Mouse (Mus musculus) layer of hippocampus, postnatal 25 days (tissue): Measurements from ENCODE around the gene A430078G23Rik. TPM values are rescaled to one million over a fixed set of nuclear protein-coding genes. Genes with fewer than 3 reads are reported as not detected.
"Not testable (repeated sequence)": the region's sequence is repeated elsewhere in the genome, so short reads cannot be mapped to it uniquely, and the experiment has no call there.

Experiments
- DNase-seq, 2 experiments: peaks; one replicate each; pipeline ENCODE4 v3.0.0; 2022; ENCODE audit warnings: mixed read lengths in 2 of 2, low spot score in 1 of 2; ENCODE audit errors: extremely low spot score in 1 of 2
- total RNA-seq, 2 experiments: library from RNA; stranded (reverse); gene quantifications; 2 replicates each; pipeline ENCODE4 v1.2.3; 2021

A430078G23Rik gene
- total RNA-seq = not detected

DNA sequence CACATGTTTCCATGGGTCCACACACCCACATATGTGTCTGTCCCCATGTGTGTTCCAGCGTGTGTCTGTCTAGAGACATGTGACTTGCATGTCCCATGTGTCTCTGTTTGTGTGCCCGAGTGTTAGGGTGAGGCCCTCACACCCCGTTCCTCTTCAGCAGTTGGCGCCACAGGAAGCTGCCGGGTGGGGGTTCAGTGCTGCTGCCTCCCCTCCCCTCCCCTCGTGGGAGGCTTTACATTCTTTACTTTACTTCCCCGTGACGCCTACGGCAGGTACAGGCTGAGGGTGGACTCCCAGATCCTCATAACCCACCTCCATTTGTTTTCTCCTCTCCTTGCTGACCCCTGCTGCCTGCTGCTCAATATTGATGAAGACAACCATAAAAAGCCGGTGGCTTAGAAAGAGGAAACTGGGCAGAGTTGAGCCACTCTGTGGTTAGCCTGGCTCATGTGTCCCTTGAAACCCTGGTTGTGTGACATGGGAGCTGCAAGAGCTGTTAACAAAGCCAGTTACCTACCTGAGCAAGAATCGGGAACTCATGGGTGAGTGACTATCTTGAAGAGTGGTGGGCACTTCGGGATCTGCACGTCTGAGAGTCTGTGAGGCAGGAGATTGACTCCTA is at the start of gene A430078G23Rik:
TSS of gene A430078G23Rik (plus strand) at position 227 of the 622 bp plus-strand sequence.
- no peak for DNase-seq

DNA sequence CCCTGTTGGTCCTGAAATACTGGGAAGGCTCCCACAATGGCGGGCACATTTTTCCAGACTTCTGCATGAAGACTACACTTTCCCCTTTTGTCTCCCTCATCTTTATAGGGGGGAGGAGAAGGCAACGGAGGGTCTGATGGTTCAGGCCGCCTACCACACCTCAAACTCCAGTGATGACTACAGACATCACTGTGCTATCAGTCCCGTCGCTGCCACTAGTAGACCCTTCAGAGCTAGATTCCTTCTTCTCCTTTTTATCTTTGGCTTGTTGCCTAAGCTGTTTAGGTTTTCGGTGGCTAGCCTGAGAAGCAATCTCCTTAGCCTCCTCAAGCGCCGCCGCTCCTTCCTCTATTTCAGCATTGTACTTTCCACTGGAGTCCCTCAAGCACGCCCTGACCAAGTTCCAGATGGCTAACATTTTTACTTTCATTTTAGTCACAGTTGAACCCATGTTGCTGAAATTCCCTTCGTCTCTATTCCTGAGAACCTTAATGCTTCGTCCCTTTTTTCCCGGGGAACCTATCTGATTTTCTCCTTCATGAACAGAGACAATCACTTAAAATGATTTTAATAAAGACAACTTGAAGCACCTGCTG is 44.9 kb upstream of the A430078G23Rik start:
- not testable (repeated sequence) for DNase-seq

DNA sequence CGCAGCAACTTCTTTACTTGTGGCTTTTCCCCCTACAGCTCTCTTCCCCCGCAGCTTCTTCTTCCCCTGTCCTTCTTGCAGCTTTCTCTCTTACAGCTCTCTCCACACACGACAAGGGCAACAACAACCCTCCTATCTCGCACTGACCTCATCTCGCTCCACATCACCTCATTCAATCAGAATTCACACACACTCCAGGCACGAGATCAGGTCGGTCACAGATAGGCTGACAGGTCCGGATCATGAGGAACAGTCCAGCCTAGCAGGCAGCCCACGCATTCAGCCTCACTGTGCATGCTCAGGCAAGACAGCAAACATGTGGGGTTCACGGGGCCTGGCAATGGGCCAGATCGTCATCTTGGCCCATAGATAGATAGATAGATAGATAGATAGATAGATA is 43.6 kb upstream of the A430078G23Rik start:
- DNase-seq = no peak

DNA sequence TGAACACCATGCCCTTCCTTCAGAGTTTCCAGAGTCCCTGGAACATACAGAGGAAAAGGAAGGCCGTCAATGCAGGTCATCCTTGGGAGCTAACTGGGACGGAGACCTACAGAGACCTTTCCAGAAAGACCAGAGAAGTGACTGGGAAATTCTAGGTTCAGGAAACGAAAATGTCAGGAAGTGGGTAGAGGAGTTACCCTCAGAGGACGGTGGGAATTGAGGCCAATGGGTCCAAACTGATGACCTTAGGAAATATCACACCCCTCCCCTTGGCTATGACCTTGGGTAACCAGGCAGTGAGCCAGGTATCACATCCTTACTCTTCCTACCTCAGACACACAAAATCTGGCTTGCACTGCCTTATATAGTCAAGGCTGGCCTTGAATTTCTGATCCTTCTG is 41.7 kb upstream of the A430078G23Rik start:
- DNase-seq = no peak

DNA sequence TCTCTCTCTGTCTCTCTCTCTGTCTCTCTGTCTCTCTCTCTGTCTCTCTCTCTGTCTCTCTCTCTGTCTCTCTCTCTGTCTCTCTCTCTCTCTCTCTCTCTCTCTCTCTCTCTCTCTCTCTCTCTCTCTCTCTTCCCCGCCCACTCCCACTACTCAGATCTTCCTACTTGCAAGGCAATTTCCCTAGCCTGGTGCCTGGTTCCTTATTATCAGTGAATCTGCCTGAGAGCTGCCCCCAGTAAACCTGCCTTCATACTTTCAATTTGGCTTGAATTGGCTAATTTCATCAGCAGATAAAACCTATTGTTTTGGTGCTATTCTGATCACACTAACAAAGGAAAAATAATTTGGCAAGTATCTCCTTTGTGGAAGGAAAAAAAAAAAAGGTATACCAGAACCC is 39.8 kb upstream of the A430078G23Rik start:
- DNase-seq = not testable (repeated sequence)

DNA sequence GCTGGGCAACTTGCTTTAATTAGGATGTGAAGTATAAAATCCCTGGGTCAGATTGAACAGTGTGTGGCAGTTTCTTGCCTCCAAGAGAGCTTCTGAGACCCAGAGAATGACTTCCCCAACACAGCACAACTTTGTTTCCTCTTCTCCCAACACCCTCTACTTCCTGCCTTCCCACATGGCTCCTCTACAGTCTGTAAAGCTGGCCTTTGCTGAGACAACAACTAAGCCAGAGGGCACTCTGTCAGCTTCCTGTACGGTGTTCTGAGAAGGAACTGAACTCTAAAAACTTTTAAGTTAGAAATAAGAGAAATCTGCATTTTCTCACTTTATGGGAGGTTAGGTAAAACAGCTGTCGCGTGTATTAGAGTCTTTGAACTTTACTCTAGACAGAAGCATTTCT is 39.4 kb upstream of the A430078G23Rik start:
- DNase-seq = no peak

DNA sequence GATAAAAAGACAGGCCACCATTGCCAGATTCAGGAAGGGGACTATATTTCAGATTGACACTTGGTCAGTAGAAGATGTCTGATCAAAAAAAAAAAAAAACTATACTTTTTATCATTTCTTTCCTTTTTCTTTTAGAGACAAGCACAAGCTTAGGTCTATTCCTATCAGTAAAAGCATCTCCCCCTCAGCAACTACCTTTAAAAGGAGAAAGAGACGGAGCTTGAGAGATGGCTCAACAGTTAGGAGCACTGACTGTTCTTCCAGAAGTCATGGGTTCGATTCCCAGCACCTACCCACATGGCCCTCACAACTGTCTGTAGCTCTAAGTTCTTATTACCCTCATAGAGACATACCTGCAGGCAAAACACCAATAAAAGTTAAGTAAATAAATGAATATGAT is 38.9 kb upstream of the A430078G23Rik start:
- DNase-seq = no peak

DNA sequence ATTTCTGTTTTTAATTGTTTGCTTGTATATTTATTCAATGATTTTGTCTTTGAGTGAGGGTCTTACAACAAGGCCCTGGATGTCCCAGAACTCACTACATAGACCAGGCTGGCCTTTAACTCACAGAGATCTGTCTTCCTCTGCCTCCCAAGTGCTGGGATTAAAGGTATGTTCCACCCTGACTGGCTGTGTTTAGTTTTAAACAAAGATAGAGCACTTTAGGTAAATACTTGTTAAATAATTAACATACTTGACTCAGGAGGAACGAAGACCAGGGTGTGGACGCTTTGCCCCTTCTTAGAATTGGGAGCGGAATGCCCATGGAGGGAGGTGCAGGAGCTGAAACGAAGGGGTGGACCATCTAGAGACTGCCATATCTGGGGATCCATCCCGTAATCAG is 36.6 kb upstream of the A430078G23Rik start:
- no peak for DNase-seq

DNA sequence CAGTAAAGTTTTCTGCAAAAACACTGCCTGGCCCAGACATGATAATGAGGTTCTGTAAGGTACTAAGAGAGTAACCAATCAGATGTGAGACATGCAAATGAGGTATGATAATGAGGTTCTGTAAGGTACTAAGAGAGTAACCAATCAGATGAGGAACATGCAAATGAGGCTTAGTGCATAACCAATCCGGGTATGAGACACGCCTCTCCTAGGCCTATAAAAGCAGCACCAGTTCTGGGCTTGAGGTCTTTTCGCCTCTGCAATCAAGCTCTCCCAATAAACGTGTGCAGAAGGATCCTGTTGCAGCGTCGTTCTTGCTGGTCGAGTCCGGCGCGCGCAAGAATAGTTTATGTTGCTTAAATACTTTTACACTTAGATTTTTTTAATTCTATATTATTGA is 33.9 kb upstream of the A430078G23Rik start:
- not testable (repeated sequence) for DNase-seq

DNA sequence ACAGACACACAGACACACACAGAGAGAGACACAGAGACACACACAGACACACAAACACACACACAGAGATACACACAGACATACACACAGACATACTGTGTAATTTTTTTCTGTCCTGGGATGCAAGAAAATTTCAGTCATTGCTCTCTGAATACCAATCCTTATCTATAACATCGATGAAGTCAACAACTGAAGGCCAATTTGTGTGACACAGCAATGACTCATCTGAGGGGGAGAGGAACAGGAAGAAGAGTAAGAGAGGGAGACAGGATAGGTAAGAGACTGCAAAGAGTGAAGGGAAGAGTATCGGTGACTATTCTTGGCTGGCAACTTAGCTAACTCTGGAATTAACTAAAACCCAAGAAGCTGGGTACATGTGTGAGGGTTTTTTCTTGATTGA is 29.0 kb upstream of the A430078G23Rik start:
- no peak for DNase-seq

DNA sequence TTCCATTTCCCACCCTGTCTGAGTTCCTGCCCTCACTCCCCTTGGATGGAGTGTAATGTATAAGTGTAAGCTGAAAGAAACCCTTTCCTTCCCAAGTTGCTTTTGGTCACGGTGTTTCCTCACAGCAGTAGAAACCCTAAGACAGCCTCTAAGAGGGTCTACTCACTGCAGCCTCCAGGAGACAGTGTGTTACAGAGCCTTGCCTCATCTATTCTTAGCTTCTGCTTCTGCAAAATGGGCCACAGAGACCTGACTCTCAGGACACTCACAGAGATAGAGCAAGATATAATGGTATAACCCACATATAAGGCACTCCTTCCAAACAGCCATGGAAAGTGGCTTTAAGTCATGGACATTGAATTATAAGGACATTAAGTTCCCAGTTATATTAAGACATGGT is 26.2 kb upstream of the A430078G23Rik start:
- DNase-seq = no peak

DNA sequence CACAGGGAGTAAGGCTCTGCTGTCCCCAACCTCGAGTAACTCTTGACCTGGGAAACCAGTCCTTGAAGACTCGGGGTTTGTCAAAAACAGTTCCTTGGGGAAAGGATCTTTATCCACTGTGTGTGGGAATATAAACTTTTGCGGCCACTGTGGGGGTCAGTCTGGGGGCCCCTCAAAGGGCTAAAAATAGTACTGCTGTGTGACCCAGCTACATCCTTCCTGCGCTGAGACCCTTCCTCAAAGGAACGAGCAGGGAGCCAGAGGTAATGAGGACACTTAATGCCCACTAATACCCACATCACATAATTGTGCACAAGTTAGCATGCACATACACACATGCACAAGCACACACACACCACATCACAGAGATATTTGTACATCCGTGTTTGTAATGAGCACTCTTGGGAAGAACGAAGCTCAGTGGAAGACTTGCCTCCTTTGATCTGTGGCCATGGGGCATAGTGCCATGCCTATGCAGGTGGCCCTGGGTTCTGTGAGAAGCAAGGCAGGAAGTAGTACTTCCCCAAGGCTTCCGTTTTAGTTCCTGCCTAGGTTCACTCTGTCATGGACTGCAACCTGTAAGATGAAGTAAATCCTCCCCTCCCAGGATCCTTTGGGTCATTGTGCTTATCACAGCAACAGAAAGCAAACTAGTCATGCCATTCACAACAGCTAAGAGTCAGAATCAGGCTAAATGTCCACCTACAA is 25.5 kb upstream of the A430078G23Rik start:
- no peak for DNase-seq

DNA sequence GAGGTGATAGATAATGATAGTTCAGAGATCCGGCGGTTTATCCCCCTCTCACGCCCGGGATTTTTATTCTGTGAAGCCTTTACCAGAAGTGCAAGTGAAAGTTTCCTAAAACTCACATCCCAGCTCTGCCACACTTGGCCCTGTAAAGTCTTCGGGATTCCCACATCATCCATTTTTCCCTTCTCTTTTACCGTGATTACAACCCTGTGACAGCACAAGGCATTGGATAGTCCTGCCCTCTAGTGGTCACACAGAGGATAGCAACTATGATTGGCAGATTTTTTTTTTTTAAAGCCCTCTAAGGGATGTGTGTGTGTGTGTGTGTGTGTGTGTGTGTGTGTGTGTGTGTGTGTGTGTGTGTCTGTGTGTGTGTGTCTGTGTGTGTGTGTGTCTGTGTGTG is 22.6 kb upstream of the A430078G23Rik start:
- DNase-seq = peak; percentile 18 to 52

DNA sequence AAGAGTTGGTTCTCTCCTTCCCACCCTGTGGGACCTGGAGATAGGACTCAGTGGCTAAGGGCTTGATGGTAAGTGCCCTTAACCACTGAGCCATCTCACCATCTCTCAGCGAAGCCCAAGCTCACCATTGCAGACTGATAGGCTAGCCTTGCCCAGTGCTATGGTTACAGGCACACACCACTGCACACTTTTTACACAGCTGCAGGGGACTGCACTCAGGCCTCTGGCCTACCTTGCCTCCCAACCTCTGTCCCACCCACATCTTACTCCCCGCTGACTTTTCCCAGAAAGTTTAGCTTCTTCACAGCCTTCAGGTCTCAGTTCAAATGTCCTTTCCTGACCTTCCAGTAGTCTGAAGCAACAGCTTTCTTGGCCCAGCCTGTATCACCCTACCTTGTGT is 21.5 kb upstream of the A430078G23Rik start:
- DNase-seq = no peak

DNA sequence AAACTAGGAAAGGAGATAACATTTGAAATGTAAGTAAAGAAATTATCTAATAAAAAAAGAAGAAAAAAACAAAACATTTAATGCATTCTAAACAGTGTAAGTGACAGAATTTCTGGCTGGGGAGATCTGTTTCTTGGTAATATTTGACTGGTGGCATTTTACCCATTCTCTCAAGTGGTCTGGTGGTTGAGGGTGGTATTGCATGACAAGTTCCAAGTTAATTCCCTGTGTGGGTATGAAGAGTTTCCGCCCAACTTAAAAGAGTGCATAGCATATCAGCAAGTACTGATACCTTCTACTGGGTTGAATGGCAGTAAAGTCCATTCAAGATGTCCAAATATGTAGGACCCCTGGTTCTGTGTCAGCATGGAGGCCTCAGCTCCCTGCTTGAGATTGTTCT is 17.3 kb upstream of the A430078G23Rik start:
- DNase-seq = no peak

DNA sequence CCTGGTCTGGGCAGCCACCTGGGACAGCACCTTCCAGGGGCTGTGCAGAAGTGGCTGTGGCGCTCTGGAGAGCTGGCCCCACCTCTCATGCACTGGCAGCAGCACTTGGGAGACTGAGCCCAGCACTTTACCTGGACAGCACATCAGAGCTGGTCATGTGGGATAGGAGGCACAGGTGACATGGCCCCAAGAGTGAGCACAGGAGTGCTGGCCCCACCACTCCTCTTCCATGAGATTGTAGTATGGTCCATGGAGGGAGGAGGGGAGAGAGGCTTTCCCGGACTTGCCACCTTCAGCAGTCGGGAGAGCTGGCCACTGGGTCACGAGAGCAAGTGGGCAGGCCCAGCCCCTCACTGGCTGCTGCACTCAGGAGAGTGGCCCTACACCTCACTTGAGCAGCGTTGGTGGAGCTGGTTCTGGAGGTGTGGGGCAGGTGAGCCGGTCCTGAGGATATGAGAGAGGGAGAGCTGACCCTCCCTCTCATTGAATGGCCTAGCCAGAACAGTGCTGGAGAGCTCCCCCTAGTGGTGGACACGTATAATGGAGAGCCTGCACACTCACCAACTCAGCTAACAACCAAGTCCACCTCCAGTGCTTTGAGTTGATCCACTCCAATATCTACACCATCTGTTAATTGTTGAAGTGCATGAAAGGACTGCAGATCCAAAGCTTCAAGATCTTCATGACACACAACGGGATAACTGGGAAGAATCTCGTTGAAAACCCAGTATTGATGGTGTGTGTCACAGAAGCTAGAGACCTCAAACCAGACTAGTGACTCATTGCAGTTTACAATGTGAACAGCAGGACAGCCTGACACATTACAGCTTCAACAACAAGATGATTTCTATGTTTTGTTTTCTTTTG is 16.3 kb upstream of the A430078G23Rik start:
- peak in 1 of 2 experiments; percentile 47 for DNase-seq

DNA sequence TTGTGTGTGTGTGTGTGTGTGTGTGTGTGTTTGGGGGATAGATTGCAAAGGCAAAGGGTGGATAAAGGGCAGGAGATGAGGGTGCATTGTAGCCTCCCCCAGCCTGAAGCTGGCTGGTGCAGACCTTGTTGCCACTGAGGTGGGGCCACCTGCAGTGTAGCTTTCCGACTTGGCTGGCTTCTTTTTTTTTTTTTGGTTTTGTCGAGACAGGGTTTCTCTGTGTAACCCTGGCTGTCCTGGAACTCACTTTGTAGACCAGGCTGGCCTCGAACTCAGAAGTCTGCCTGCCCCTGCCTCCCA is 15.7 kb upstream of the A430078G23Rik start:
- not testable (repeated sequence) for DNase-seq

DNA sequence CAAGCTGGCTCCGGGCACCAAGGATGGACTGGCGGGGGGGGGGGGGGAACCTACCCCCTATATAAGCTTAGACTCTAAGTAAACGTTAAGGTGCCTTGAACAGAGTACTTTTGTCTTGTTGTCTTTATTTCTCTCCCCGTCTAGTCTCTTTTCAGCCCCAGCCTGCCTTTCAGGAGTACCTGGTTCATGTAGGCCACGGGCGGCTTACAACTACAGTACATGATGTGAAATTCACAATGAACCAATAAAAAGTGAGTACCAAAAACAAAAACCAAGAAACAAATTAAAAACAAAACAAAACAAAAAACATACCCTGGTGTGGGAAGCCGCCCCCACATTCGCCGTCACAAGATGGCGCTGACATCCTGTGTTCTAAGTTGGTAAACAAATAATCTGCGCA is 15.2 kb upstream of the A430078G23Rik start:
- no peak for DNase-seq

DNA sequence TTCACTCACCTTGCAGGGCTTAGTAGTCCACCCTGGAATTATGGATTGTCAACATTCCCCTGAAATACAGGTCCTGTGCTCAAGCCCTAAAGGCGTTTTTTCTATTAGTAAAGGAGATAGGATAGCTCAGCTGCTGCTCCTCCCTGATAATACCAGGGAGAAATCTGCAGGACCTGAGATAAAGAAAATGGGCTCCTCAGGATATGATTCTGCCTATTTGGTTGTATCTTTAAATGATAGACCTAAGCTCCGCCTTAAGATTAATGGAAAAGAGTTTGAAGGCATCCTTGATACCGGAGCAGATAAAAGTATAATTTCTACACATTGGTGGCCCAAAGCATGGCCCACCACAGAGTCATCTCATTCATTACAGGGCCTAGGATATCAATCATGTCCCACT is 12.5 kb upstream of the A430078G23Rik start:
- not testable (repeated sequence) for DNase-seq

DNA sequence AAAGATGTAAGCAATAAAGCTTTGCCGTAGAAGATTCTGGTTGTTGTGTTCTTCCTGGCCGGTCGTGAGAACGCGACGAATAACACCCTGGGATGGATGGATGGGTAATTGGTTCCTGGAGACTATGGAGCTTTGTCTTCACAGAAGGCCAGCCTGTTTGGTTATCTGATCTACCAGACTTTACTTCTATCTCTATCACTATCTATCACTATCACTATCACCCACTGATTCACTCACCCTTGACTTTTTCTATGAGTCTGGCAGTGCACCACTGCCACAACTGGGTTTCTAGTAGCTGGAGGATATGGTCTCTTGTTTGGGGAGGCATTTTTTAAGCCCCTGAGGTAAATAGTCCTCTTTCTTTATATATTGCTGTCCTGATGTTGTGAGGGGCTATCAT is 7.9 kb upstream of the A430078G23Rik start:
- no peak for DNase-seq
